Mouse (Mus musculus) lung, adult 18-20 months (tissue): Measurements from ENCODE around the gene Zfp410.
A peak's percentile ranks its signal among the peaks of the same experiment; 100 is the strongest.

Experiments
- DNase-seq, 2 experiments: peaks; one replicate each; pipeline ENCODE4 v3.0.0; 2022; ENCODE audit warnings: mixed read lengths in 2 of 2

The Zfp410 gene

GRCm38 (mm10) chr12:84361555-84362489, 45.2 kb downstream of the Zfp410 start, which contains the start of the genes Coq6 and Fam161b:
Coq6 (plus strand) TSS chr12:84361657.
Fam161b (minus strand) TSS chr12:84361833.
- DNase-seq = peak; percentile 96 to 97

DNA sequence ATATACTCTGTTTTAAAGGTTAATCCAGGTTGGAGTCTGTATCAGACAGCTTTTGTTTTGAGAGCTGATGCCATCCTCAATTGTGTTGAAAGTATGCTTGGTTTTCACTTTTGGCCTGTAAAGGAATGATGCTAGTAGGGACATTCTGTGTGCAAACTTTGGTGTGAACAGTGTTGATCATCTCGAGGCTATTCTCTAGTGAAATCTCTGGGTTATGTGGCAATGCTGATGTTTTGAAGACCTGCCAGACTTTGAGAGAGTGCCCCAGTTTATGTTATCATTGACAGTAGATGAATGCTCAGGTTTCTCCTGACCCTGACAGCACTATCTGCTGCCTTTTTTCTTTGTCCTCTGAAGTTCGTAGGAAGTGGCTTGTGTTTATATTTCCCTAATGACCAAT, 46.2 kb downstream of the Zfp410 start:
- no peak for DNase-seq

GRCm38 (mm10) chr12:84364291-84364690, 47.6 kb downstream of the Zfp410 start:
- DNase-seq = no peak

DNA sequence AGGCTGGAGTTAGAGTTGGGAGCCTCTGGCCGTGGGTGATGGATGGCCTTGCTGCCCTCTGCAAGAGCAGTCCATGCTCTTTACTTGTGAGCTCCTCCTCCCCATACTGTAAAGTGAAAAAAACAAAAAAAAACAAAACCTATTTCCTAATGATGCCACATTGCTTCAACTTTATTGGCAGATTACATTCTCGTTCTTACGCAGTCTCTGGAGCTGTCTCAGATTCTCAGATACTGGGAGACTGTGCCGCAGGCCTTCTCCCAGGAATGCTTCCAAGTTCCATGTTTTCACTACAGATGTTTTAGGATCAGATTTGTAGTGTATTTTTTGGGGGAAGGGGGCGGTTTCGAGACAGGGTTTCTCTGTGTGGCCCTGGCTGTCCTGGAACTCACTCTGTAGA, 48.5 kb downstream of the Zfp410 start:
- no peak for DNase-seq

GRCm38 (mm10) chr12:84366971-84367370, 50.3 kb downstream of the Zfp410 start:
- DNase-seq = no peak

DNA sequence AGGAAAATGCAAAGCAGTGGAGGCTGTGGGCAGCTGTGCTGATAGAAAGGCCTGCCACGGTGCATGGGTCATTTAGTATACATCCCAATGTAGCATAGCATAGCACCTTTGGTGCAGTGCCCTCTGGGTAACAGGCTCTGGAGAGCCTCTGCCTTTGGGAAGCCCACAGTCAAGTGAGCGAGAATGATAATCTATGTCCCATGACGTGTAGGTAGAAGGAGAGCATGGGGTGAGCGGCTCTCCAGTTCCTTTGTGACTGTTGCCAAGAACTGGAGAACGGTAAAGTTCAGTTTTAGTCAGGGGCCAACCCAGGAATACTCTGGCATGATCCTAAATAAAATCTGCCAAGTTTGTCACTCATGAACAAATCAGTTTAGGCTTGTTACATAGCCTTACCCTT, 55.0 kb downstream of the Zfp410 start:
- DNase-seq = no peak

DNA sequence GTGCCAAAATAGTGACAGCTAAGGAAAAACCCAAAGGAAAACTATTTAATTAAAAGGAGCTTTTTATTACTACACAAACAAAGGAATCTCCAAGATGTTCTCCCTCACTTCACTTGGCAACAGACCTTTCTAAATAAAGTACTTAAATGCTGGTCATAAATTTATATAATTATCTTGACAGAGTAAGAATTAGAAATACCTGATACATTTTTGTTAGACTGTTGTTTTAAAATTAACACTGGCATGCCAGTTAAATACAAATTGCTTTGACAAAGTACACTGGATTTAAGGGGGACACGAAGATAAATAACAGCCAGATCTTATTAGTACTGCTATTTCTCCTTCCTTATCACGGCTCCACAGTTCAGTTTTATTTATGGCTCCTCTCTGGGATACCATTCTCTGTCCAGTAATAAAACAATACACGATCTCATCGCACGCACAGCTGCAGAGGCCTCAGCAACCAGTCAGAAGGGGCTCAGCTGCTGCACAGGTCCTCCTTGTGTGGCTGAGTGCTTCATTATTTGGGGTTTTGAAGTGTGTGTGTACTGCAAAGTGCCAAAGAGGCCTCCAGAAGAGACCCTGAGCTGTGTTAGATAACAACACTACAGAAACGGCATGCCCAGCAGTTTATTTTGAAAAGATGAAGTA, 57.3 kb downstream of the Zfp410 start:
- DNase-seq = no peak

- no peak for DNase-seq
These were observed 65.7 kb downstream of the Zfp410 start for GRCm38 (mm10) chr12:84382369-84382768.

- peak; percentile 65 to 84 for DNase-seq
These were observed 68.0 kb downstream of the Zfp410 start for GRCm38 (mm10) chr12:84384644-84385081.

GRCm38 (mm10) chr12:84385408-84385807, 68.8 kb downstream of the Zfp410 start:
- no peak for DNase-seq

GRCm38 (mm10) chr12:84388097-84388496, 71.4 kb downstream of the Zfp410 start:
- peak; percentile 36 to 62 for DNase-seq

GRCm38 (mm10) chr12:84388774-84389400, 72.2 kb downstream of the Zfp410 start:
- DNase-seq = no peak

- DNase-seq = no peak
These were observed 73.7 kb downstream of the Zfp410 start for GRCm38 (mm10) chr12:84390336-84390735.

GRCm38 (mm10) chr12:84392681-84393080, 76.0 kb downstream of the Zfp410 start:
- DNase-seq = no peak
